Mouse (Mus musculus) hindbrain, embryonic 14.5 days (tissue): ENCODE measurements at regions not wholly inside any gene's neighbourhood (a gene's known extent, or its start where the extent isn't known, plus 50 kb on each side); places are given as distances from the start of the nearest gene placed in this dataset.

Experiments
- ATAC-seq: fragments of 200-750 bp; cut with Nextera tagmentation; 2 replicates; pipeline ENCODE4 v1.8.0; 2017; ENCODE audit warnings: moderate number of reproducible peaks, mild to moderate bottlenecking, moderate TSS enrichment, moderate library complexity; ENCODE audit not compliant: low FRiP score
- DNase-seq: peaks from one replicate; pipeline ENCODE4 v3.0.0-alpha.2; 2015; ENCODE audit warnings: low spot score
- H3K27ac ChIP-seq: fragments of 300-500 bp; sonication (generic); 2 replicates; pipeline ENCODE4 v1.5.1; 2014; ENCODE audit warnings: mild to moderate bottlenecking, moderate library complexity
- H3K27me3 ChIP-seq: fragments of 300-500 bp; sonication (generic); 2 replicates; pipeline ENCODE4 v1.6.1; 2014; ENCODE audit warnings: mild to moderate bottlenecking, low read length, mixed read lengths; ENCODE audit not compliant: control insufficient read depth, insufficient read depth
- H3K36me3 ChIP-seq: fragments of 300-500 bp; sonication (generic); replicated peaks from 2 replicates; pipeline ENCODE4 v1.6.1; 2014; ENCODE audit not compliant: control insufficient read depth, insufficient read depth
- H3K4me1 ChIP-seq: fragments of 300-500 bp; sonication (generic); replicated peaks from 2 replicates; pipeline ENCODE4 v1.6.1; 2014; ENCODE audit warnings: antibody characterized with exemption, low read length, mixed read lengths; ENCODE audit not compliant: control insufficient read depth, insufficient read depth
- H3K4me2 ChIP-seq: fragments of 300-500 bp; sonication (generic); replicated peaks from 2 replicates; pipeline ENCODE4 v1.6.1; 2014; ENCODE audit warnings: mild to moderate bottlenecking, moderate library complexity
- H3K4me3 ChIP-seq: fragments of 300-500 bp; sonication (generic); replicated peaks from 2 replicates; pipeline ENCODE4 v1.5.1; 2014; ENCODE audit warnings: mild to moderate bottlenecking, low read length
- H3K9ac ChIP-seq: fragments of 300-500 bp; sonication (generic); 2 replicates; pipeline ENCODE4 v1.6.1; 2014
- H3K9me3 ChIP-seq: fragments of 300-500 bp; sonication (generic); 2 replicates; pipeline ENCODE4 v1.6.1; 2016; ENCODE audit warnings: low read length; ENCODE audit not compliant: control insufficient read depth
- WGBS: fragments of 180-500 bp; shearing (Covaris S2); extraction: QIAGEN DNeasy Blood & Tissue Kit; methylation state at CpG from one replicate; pipeline ENCODE4 v1.1.7; 2014; 5-methylcytosine and 5-hydroxymethylcytosine counted together

GRCm38 (mm10) chr13:84754821-84755725, 434.1 kb upstream of the Ccnh start:
- ATAC-seq (no peak), DNase-seq (no peak)
- H3K9ac ChIP-seq, result no peak overlapping the region
- no peaks in the 10 kb centered on the region for H3K27me3 ChIP-seq
- H3K36me3 ChIP-seq, result no peaks in the 10 kb centered on the region
- peaks cover 9% of the 10 kb centered on the region for H3K4me1 ChIP-seq
- no peak overlapping the region; the same call in 1 of the 2 replicates for H3K27ac ChIP-seq
- no peak overlapping the region for H3K4me2 ChIP-seq
- H3K4me3 ChIP-seq, result no peak overlapping the region
- no peaks in the 10 kb centered on the region for H3K9me3 ChIP-seq
- WGBS, result 74% methylated on average over 8 of the region's 8 CpGs

- WGBS, result 66% methylated on average over 6 of the region's 6 CpGs
- DNase-seq (no peak), ATAC-seq (no peak)
- Histone ChIP-seq H3K27me3 (no peaks in the 10 kb centered on the region), H3K4me2 (no peak overlapping the region; the same call in 1 of the 2 replicates), H3K9ac (0 out of 2 replicates have a peak overlapping the region, but pooled peaks have one; percentile 25), H3K4me1 (peaks cover 9% of the 10 kb centered on the region), H3K4me3 (no peak overlapping the region), H3K36me3 (no peaks in the 10 kb centered on the region), H3K27ac (peak overlapping the region; percentile 43; the same call in 1 of the 2 replicates), H3K9me3 (no peaks in the 10 kb centered on the region)
Observed at GRCm38 (mm10) chr13:84756796-84757335, 432.3 kb upstream of the Ccnh start.

- DNase-seq (no peak), ATAC-seq (peak; percentile 80)
- Histone ChIP-seq H3K9me3 (no peaks in the 10 kb centered on the region), H3K4me3 (no peak overlapping the region; the same call in 1 of the 2 replicates), H3K27me3 (no peaks in the 10 kb centered on the region), H3K27ac (peak overlapping the region; percentile 87), H3K4me2 (peak overlapping the region; percentile 47), H3K4me1 (peaks cover 9% of the 10 kb centered on the region), H3K36me3 (no peaks in the 10 kb centered on the region), H3K9ac (peak overlapping the region; percentile 50; the same call in 1 of the 2 replicates)
- 18% methylated on average over 10 of the region's 10 CpGs for WGBS
Observed at GRCm38 (mm10) chr13:84757896-84758567, 431.2 kb upstream of the Ccnh start.

GRCm38 (mm10) chr13:84758568-84758900, 430.7 kb upstream of the Ccnh start:
- no peaks in the 10 kb centered on the region for H3K27me3 ChIP-seq
- peak overlapping the region; percentile 87 for H3K27ac ChIP-seq
- peak overlapping the region; percentile 47 for H3K4me2 ChIP-seq
- no peak overlapping the region; the same call in 1 of the 2 replicates for H3K4me3 ChIP-seq
- no peaks in the 10 kb centered on the region for H3K36me3 ChIP-seq
- H3K4me1 ChIP-seq, result peaks cover 9% of the 10 kb centered on the region
- peak overlapping the region; percentile 50; the same call in 1 of the 2 replicates for H3K9ac ChIP-seq
- under 1% methylated on average over 6 of the region's 6 CpGs for WGBS
- H3K9me3 ChIP-seq, result no peaks in the 10 kb centered on the region
- ATAC-seq (peak; percentile 97), DNase-seq (peak; percentile 93)

GRCm38 (mm10) chr13:84759061-84759460, 430.1 kb upstream of the Ccnh start:
- no peaks in the 10 kb centered on the region for H3K27me3 ChIP-seq
- 0 out of 2 replicates have a peak overlapping the region, but pooled peaks have one; percentile 43 for H3K27ac ChIP-seq
- DNase-seq (no peak), ATAC-seq (no peak)
- H3K4me2 ChIP-seq, result no peak overlapping the region
- 67% methylated on average over 7 of the region's 7 CpGs for whole genome bisulfite sequencing
- H3K36me3 ChIP-seq, result no peaks in the 10 kb centered on the region
- no peak overlapping the region for H3K9ac ChIP-seq
- no peak overlapping the region for H3K4me3 ChIP-seq
- H3K4me1 ChIP-seq, result peaks cover 9% of the 10 kb centered on the region
- H3K9me3 ChIP-seq, result no peaks in the 10 kb centered on the region

GRCm38 (mm10) chr13:84760471-84760870, 428.7 kb upstream of the Ccnh start:
- H3K4me1 ChIP-seq, result peaks cover 9% of the 10 kb centered on the region
- no peaks in the 10 kb centered on the region for H3K27me3 ChIP-seq
- WGBS, result 51% methylated on average over 3 of the region's 3 CpGs
- no peak overlapping the region for H3K4me2 ChIP-seq
- no peak overlapping the region for H3K9ac ChIP-seq
- DNase-seq (no peak), ATAC-seq (no peak)
- H3K9me3 ChIP-seq, result no peaks in the 10 kb centered on the region
- no peaks in the 10 kb centered on the region for H3K36me3 ChIP-seq
- H3K27ac ChIP-seq, result no peak overlapping the region
- H3K4me3 ChIP-seq, result no peak overlapping the region

GRCm38 (mm10) chr13:84760978-84761377, 428.2 kb upstream of the Ccnh start:
- WGBS, result 36% methylated on average over 8 of the region's 8 CpGs
- no peak for DNase-seq

GRCm38 (mm10) chr13:84761821-84762220, 427.4 kb upstream of the Ccnh start:
- Histone ChIP-seq H3K27me3 (no peaks in the 10 kb centered on the region), H3K27ac (no peak overlapping the region), H3K36me3 (no peaks in the 10 kb centered on the region), H3K4me1 (peaks cover 9% of the 10 kb centered on the region), H3K9ac (no peak overlapping the region), H3K4me2 (no peak overlapping the region), H3K9me3 (no peaks in the 10 kb centered on the region), H3K4me3 (no peak overlapping the region)
- 50% methylated on average over 4 of the region's 4 CpGs for WGBS
- ATAC-seq (no peak), DNase-seq (no peak)

More at GRCm38 (mm10) chr13:84760978-84761377, 428.2 kb upstream of the Ccnh start:
- no peak for ATAC-seq
- no peaks in the 10 kb centered on the region for H3K36me3 ChIP-seq
- H3K27ac ChIP-seq, result no peak overlapping the region
- H3K27me3 ChIP-seq, result no peaks in the 10 kb centered on the region
- no peak overlapping the region for H3K4me3 ChIP-seq
- H3K9ac ChIP-seq, result 0 out of 2 replicates have a peak overlapping the region, but pooled peaks have one; percentile 28
- no peak overlapping the region for H3K4me2 ChIP-seq
- H3K9me3 ChIP-seq, result no peaks in the 10 kb centered on the region
- peaks cover 9% of the 10 kb centered on the region for H3K4me1 ChIP-seq

GRCm38 (mm10) chr13:84763916-84764315, 425.3 kb upstream of the Ccnh start:
- DNase-seq (no peak), ATAC-seq (no peak; the same call in 1 of the 2 replicates)
- H3K9me3 ChIP-seq, result no peaks in the 10 kb centered on the region
- H3K27ac ChIP-seq, result no peak overlapping the region
- no peak overlapping the region for H3K4me2 ChIP-seq
- no peak overlapping the region for H3K4me3 ChIP-seq
- H3K9ac ChIP-seq, result no peak overlapping the region
- H3K4me1 ChIP-seq, result no peaks in the 10 kb centered on the region
- H3K27me3 ChIP-seq, result no peaks in the 10 kb centered on the region
- no peaks in the 10 kb centered on the region for H3K36me3 ChIP-seq
- WGBS, result 44% methylated on average over 1 of the region's 1 CpGs
